13 mouse cellular contexts compared by ENCODE assay signal in the genomic region with DNA sequence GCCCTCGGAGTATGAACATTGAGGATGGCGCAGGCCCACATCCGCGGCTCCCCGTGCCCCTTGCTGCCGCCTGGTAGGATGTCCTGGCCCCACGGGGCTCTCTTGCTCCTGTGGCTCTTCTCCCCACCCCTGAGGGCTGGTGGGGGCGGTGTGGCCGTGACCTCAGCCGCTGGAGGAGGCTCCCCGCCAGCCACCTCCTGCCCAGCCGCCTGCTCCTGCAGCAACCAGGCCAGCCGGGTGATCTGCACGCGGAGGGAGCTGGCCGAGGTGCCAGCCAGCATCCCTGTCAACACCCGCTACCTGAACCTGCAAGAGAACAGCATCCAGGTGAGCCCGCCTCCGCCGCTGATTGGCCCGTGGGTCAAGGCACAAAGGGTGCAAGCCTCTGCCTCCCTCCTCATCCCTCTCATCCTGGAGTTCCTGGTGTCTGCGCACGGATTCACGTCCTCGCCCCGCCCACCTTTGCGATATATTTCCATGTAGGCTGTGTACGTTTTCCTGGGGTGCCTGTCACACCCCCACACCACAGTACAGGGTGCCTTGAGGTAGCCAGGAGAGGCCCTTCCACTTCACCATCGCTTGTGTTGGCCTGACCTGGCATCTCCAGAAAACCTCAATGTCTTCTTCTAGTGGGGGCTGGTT. TPM values are rescaled to one million over a fixed set of nuclear protein-coding genes. Genes with fewer than 3 reads are reported as not detected.
DNase-seq lines count a peak whose midpoint lies in the region; ATAC-seq and TF ChIP-seq lines count a peak whose summit lies in the region.
"Had no signal": no experiment of that assay in that cellular context is flagged by ENCODE, and none has a peak within 500 bp of the region (broad histone marks: within the 10 kb centered on the region; RNA-seq: fewer than 3 reads in every experiment).

No protein-coding gene starts in this region.

- peak overlapping the region; percentile 88 for H3K4me2 ChIP-seq in midbrain, embryonic 15.5 days

- no peak for TF ChIP-seq POLR2A in cortical plate, adult 2 months (IDR thresholded peaks at IDR 0.05; ENCODE audit: extremely low read depth, insufficient read depth, low read length)

- H3K36me3 ChIP-seq in heart, embryonic 10.5 days, result 0 out of 2 replicates have a peak, but pooled peaks cover 2% of the 10 kb centered on the region
- H3K36me3 ChIP-seq in hindbrain, embryonic 10.5 days, result peaks cover 55% of the 10 kb centered on the region
- peaks cover 16% of the 10 kb centered on the region; the same call in 1 of the 2 replicates for H3K36me3 ChIP-seq in midbrain, embryonic 15.5 days (replicated peaks)

- H3K4me1 ChIP-seq in heart, embryonic 10.5 days, result peaks cover 55% of the 10 kb centered on the region
- H3K4me1 ChIP-seq in cortical plate, adult 2 months (ENCODE audit: control insufficient read depth, insufficient read depth, low read length), result peaks cover 21% of the 10 kb centered on the region
- H3K4me1 ChIP-seq in hindbrain, embryonic 10.5 days (replicated peaks), result peaks cover 46% of the 10 kb centered on the region
- H3K4me1 ChIP-seq in midbrain, embryonic 15.5 days, result peaks cover 72% of the 10 kb centered on the region

- intact Hi-C loops in heart, postnatal 25 days (cut with DNase I), result no loop called here
- intact Hi-C loops in gastrocnemius, adult 2 months (cut with DNase I), result no loop called here

- WGBS in heart, embryonic 10.5 days, result 13% methylated on average over 29 of the region's 29 CpGs
- 27% methylated on average over 29 of the region's 29 CpGs for WGBS in hindbrain, embryonic 10.5 days
- WGBS in midbrain, embryonic 15.5 days, result 33% methylated on average over 29 of the region's 29 CpGs

- TF ChIP-seq CTCF in cortical plate, adult 2 months (IDR thresholded peaks at IDR 0.05; ENCODE audit: extremely low read depth, insufficient read depth, low read length), result no peak
- no peak for TF ChIP-seq CTCF in gastrocnemius, adult 2 months (IDR thresholded peaks at IDR 0.05)

- no peak for DNase-seq in heart, embryonic 10.5 days (ENCODE audit: low spot score)
- no peak for DNase-seq in heart, postnatal 25 days (ENCODE audit: low spot score)
- no peak for DNase-seq in hindbrain, embryonic 10.5 days (ENCODE audit: low spot score)
- DNase-seq in adrenal gland, adult 18-20 months (ENCODE audit: low spot score in 2 of 2), result no peak
- DNase-seq in gastrocnemius, adult 2 months, result no peak
- no peak for DNase-seq in right cerebral cortex, postnatal 4 days
- DNase-seq: lung, adult 2 months; spleen, adult 18-20 months; thymus, postnatal 14 days had no signal

- H3K9ac ChIP-seq in midbrain, embryonic 15.5 days, result peak overlapping the region; percentile 100

- no peaks in the 10 kb centered on the region for H3K9me3 ChIP-seq in heart, embryonic 10.5 days
- H3K9me3 ChIP-seq in hindbrain, embryonic 10.5 days, result no peaks in the 10 kb centered on the region
- H3K9me3 ChIP-seq in midbrain, embryonic 15.5 days, result no peaks in the 10 kb centered on the region

- ATAC-seq in midbrain, embryonic 15.5 days (replicated peaks), result no peak
- ATAC-seq: inflammation-experienced regulatory T-cells, adult 6 months had no signal

- peak overlapping the region; percentile 29; the same call in 1 of the 2 replicates for H3K4me3 ChIP-seq in heart, embryonic 10.5 days
- peak overlapping the region; percentile 79; the same call in 1 of the 2 replicates for H3K4me3 ChIP-seq in cortical plate, adult 2 months (ENCODE audit: insufficient read depth, low read length)
- peak overlapping the region; percentile 30; the same call in 1 of the 2 replicates for H3K4me3 ChIP-seq in hindbrain, embryonic 10.5 days
- H3K4me3 ChIP-seq in midbrain, embryonic 15.5 days, result peak overlapping the region; percentile 87
- no peak overlapping the region for H3K4me3 ChIP-seq in gastrocnemius, adult 2 months

- peaks cover 73% of the 10 kb centered on the region for H3K27me3 ChIP-seq in heart, embryonic 10.5 days (ENCODE audit: insufficient read depth, poor library complexity, severe bottlenecking)
- H3K27me3 ChIP-seq in hindbrain, embryonic 10.5 days (ENCODE audit: insufficient read depth, poor library complexity, severe bottlenecking), result peaks cover 70% of the 10 kb centered on the region
- no peaks in the 10 kb centered on the region for H3K27me3 ChIP-seq in midbrain, embryonic 15.5 days (replicated peaks)

- H3K27ac ChIP-seq in heart, embryonic 10.5 days, result peak overlapping the region; percentile 23; the same call in 1 of the 2 replicates
- peak overlapping the region; percentile 22; the same call in 1 of the 2 replicates for H3K27ac ChIP-seq in cortical plate, adult 2 months (ENCODE audit: insufficient read depth, low read length)
- H3K27ac ChIP-seq in hindbrain, embryonic 10.5 days, result no peak overlapping the region
- H3K27ac ChIP-seq in midbrain, embryonic 15.5 days, result peak overlapping the region; percentile 28; the same call in 1 of the 2 replicates
- no peak overlapping the region for H3K27ac ChIP-seq in gastrocnemius, adult 2 months

RNA-seq across cellular contexts. Expression of gene Lrrc4b, which starts 16.2 kb away (rescaled TPM):
- 1.2 and 1.7 TPM in 2 replicates for polyA plus RNA-seq in heart, embryonic 10.5 days (2016; fragmentation: Nextera tagmentation; extraction: Ambion mirVana)
- total RNA-seq in heart, postnatal 25 days (2021), result 10 to 100 TPM; 27.9 to 32.7 TPM
- polyA plus RNA-seq in cortical plate, adult 2 months (2012; rRNA removed), result 190 and 192 TPM in 2 replicates
- 1.7 and 4.4 TPM in 2 replicates for polyA plus RNA-seq in hindbrain, embryonic 10.5 days (2016; fragmentation: Nextera tagmentation; extraction: Ambion mirVana)
- polyA plus RNA-seq in midbrain, embryonic 15.5 days (2015; fragmentation: Nextera tagmentation; extraction: Ambion mirVana), result 16.7 and 18.1 TPM in 2 replicates
- total RNA-seq in adrenal gland, adult 18-20 months (2021), result 1 to 10 TPM; 5.0 to 7.3 TPM
- total RNA-seq in gastrocnemius, adult 2 months (2021), result not detected
- polyA plus RNA-seq: C2C12; inflammation-experienced regulatory T-cells, adult 6 months had no signal

RNA-seq across cellular contexts. Expression of gene Aspdh, which starts 20.2 kb away (rescaled TPM):
- 0.83 and 1.8 TPM in 2 replicates for polyA plus RNA-seq in heart, embryonic 10.5 days (2016; fragmentation: Nextera tagmentation; extraction: Ambion mirVana)
- 1 to 10 TPM in 1 of 2 experiments, under 1 TPM in 1; 0.70 to 1.3 TPM for total RNA-seq in heart, postnatal 25 days (2021)
- 8.2 and 8.7 TPM in 2 replicates for polyA plus RNA-seq in cortical plate, adult 2 months (2012; rRNA removed)
- 0.78 and 1.8 TPM in 2 replicates for polyA plus RNA-seq in hindbrain, embryonic 10.5 days (2016; fragmentation: Nextera tagmentation; extraction: Ambion mirVana)
- polyA plus RNA-seq in midbrain, embryonic 15.5 days (2015; fragmentation: Nextera tagmentation; extraction: Ambion mirVana), result 5.8 and 6.0 TPM in 2 replicates
- total RNA-seq in adrenal gland, adult 18-20 months (2021), result not detected
- total RNA-seq in gastrocnemius, adult 2 months (2021), result not detected
- polyA plus RNA-seq: C2C12; inflammation-experienced regulatory T-cells, adult 6 months had no signal

RNA-seq across cellular contexts. Expression of gene Josd2, which starts 22.8 kb away (rescaled TPM):
- polyA plus RNA-seq in heart, embryonic 10.5 days (2016; fragmentation: Nextera tagmentation; extraction: Ambion mirVana), result 158 and 196 TPM in 2 replicates
- total RNA-seq in heart, postnatal 25 days (2021), result 100 to 1,000 TPM; 158 to 161 TPM
- polyA plus RNA-seq in cortical plate, adult 2 months (2012; rRNA removed), result 232 and 256 TPM in 2 replicates
- polyA plus RNA-seq in hindbrain, embryonic 10.5 days (2016; fragmentation: Nextera tagmentation; extraction: Ambion mirVana), result 86.2 and 89.2 TPM in 2 replicates
- 38.8 and 42.2 TPM in 2 replicates for polyA plus RNA-seq in midbrain, embryonic 15.5 days (2015; fragmentation: Nextera tagmentation; extraction: Ambion mirVana)
- 10 to 100 TPM; 40.0 to 42.6 TPM for total RNA-seq in adrenal gland, adult 18-20 months (2021)
- 10 to 100 TPM; 51.0 to 57.0 TPM for total RNA-seq in gastrocnemius, adult 2 months (2021)

RNA-seq across cellular contexts. Expression of gene Emc10, which starts 51.3 kb away (rescaled TPM):
- polyA plus RNA-seq in heart, embryonic 10.5 days (2016; fragmentation: Nextera tagmentation; extraction: Ambion mirVana), result 92.2 and 95.7 TPM in 2 replicates
- total RNA-seq in heart, postnatal 25 days (2021), result 10 to 100 TPM; 96.9 to 99.6 TPM
- polyA plus RNA-seq in cortical plate, adult 2 months (2012; rRNA removed), result 297 and 308 TPM in 2 replicates
- 102 and 122 TPM in 2 replicates for polyA plus RNA-seq in hindbrain, embryonic 10.5 days (2016; fragmentation: Nextera tagmentation; extraction: Ambion mirVana)
- 145 and 162 TPM in 2 replicates for polyA plus RNA-seq in midbrain, embryonic 15.5 days (2015; fragmentation: Nextera tagmentation; extraction: Ambion mirVana)
- 100 to 1,000 TPM in 1 of 2 experiments, 10 to 100 TPM in 1; 95.4 to 101 TPM for total RNA-seq in adrenal gland, adult 18-20 months (2021)
- 10 to 100 TPM; 43.6 to 52.2 TPM for total RNA-seq in gastrocnemius, adult 2 months (2021)

RNA-seq across cellular contexts. Expression of gene Fam71e1, which starts 51.4 kb away (rescaled TPM):
- 9.3 and 11.1 TPM in 2 replicates for polyA plus RNA-seq in heart, embryonic 10.5 days (2016; fragmentation: Nextera tagmentation; extraction: Ambion mirVana)
- 1 to 10 TPM; 3.7 to 4.0 TPM for total RNA-seq in heart, postnatal 25 days (2021)
- polyA plus RNA-seq in cortical plate, adult 2 months (2012; rRNA removed), result 27.0 and 29.4 TPM in 2 replicates
- polyA plus RNA-seq in hindbrain, embryonic 10.5 days (2016; fragmentation: Nextera tagmentation; extraction: Ambion mirVana), result 17.1 and 20.5 TPM in 2 replicates
- polyA plus RNA-seq in midbrain, embryonic 15.5 days (2015; fragmentation: Nextera tagmentation; extraction: Ambion mirVana), result 30.1 and 36.6 TPM in 2 replicates
- total RNA-seq in adrenal gland, adult 18-20 months (2021), result 1 to 10 TPM; 5.6 to 8.9 TPM
- 1 to 10 TPM; 2.4 to 5.5 TPM for total RNA-seq in gastrocnemius, adult 2 months (2021)

Comparison
In these comparisons a context has a peak if more than half of its experiments do, and no peak if none do; other contexts are left out.
1. H3K27ac ChIP-seq: peak in heart, embryonic 10.5 days (single experiment), cortical plate, adult 2 months (single experiment) and midbrain, embryonic 15.5 days (single experiment); none in hindbrain, embryonic 10.5 days (single experiment) and gastrocnemius, adult 2 months (single experiment).